In the genomic region with DNA sequence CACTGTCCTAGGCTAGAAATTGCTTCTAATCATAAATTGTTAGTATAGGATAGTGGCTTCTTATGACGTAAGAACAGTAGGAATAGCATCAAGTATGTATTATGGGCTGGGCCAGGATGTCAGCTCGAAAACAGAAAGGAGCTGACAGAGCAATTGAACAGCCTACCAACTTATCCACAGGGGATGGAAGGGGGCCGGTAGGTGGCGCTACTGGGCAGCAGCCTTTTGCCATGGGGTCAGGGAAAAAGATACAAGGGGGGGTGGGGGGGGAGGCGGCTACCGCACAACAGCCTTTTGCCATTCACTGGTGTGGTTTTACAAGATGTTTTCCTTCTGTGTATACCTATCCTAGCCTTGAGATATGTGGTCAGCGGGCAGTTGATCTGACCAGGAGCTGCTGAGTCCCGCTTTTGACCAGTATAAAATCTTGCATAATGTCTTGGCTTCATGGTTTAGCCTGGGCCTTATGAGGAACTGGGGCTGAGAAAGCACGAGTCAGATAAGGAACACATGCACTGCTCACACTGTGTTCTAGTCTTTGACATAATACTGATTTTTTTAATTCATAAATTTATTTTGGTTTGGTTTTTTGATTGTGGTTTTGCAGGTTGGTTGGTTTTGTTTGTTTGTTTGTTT, we compare ENCODE assay signal across 10 mouse cellular contexts. TPM values are rescaled to one million over a fixed set of nuclear protein-coding genes. Genes with fewer than 3 reads are reported as not detected.
DNase-seq lines count a peak whose midpoint lies in the region; ATAC-seq and TF ChIP-seq lines count a peak whose summit lies in the region.
"Had no signal": no experiment of that assay in that cellular context is flagged by ENCODE, and none has a peak within 500 bp of the region (broad histone marks: within the 10 kb centered on the region; RNA-seq: fewer than 3 reads in every experiment).

No protein-coding gene starts in this region.

- 37% methylated on average over 8 of the region's 9 CpGs for WGBS in liver, postnatal 0 days (ENCODE audit: insufficient replicate concordance)

- peak; percentile 18 to 27 for DNase-seq in heart, adult 18-20 months
- no peak for DNase-seq in heart, adult 8-10 months (ENCODE audit: low spot score)
- peak; percentile 47 for DNase-seq in ovary, postnatal 36 days (ENCODE audit: low spot score)
- no peak for DNase-seq in ovary, adult 18-20 months (ENCODE audit: low spot score)
- DNase-seq in brain, adult 2 months (ENCODE audit: low read depth, low spot score), result peak; percentile 8
- DNase-seq in liver, postnatal 0 days, result peak; percentile 59
- DNase-seq in spleen, postnatal 14 days (ENCODE audit: low spot score in 2 of 2), result no peak

- TF ChIP-seq EP300 in liver, postnatal 0 days (IDR thresholded peaks at IDR 0.05; ENCODE audit: low read depth), result no peak

- peak; percentile 51 for TF ChIP-seq CTCF in liver, postnatal 0 days (IDR thresholded peaks at IDR 0.05; ENCODE audit: low read depth)

- no peaks in the 10 kb centered on the region for H3K36me3 ChIP-seq in liver, postnatal 0 days (replicated peaks; ENCODE audit: insufficient read depth, low read length)
- H3K36me3 ChIP-seq: midbrain, embryonic 12.5 days had no signal

- no peak overlapping the region for H3K4me3 ChIP-seq in liver, postnatal 0 days (ENCODE audit: low read depth, low read length)
- H3K4me3 ChIP-seq: midbrain, embryonic 12.5 days had no signal

- H3K27me3 ChIP-seq in liver, postnatal 0 days (ENCODE audit: insufficient read depth, low read length), result no peaks in the 10 kb centered on the region
- H3K27me3 ChIP-seq: midbrain, embryonic 12.5 days had no signal

- ATAC-seq in liver, postnatal 0 days, result no peak
- ATAC-seq in megakaryocyte-erythroid progenitor cell, adult 5-6 weeks (replicated peaks; ENCODE audit: low FRiP score, low TSS enrichment, poor library complexity, severe bottlenecking), result no peak

- H3K4me2 ChIP-seq in liver, postnatal 0 days (ENCODE audit: low read depth, low read length), result no peak overlapping the region
- H3K4me2 ChIP-seq: midbrain, embryonic 12.5 days had no signal

- no peaks in the 10 kb centered on the region for H3K9me3 ChIP-seq in liver, postnatal 0 days (ENCODE audit: low read length)
- H3K9me3 ChIP-seq: midbrain, embryonic 12.5 days had no signal

- H3K4me1 ChIP-seq in liver, postnatal 0 days (ENCODE audit: insufficient read depth), result no peaks in the 10 kb centered on the region
- H3K4me1 ChIP-seq: midbrain, embryonic 12.5 days had no signal

- H3K9ac ChIP-seq in liver, postnatal 0 days (replicated peaks), result no peak overlapping the region
- H3K9ac ChIP-seq: midbrain, embryonic 12.5 days had no signal

- H3K27ac ChIP-seq in liver, postnatal 0 days (ENCODE audit: low read depth), result no peak overlapping the region
- H3K27ac ChIP-seq: midbrain, embryonic 12.5 days had no signal

RNA-seq across cellular contexts. Expression of gene Alpi, which starts 10.4 kb away (rescaled TPM):
- total RNA-seq in heart, adult 18-20 months (2021), result not detected
- not detected for total RNA-seq in heart, adult 8-10 months (2022)
- not detected in 2 replicates for polyA plus RNA-seq in liver, postnatal 0 days (2015; fragmentation: Nextera tagmentation; extraction: Ambion mirVana)
- not detected in 2 replicates for total RNA-seq in megakaryocyte-erythroid progenitor cell, adult 5-6 weeks (2014; fragmentation: Nextera tagmentation)
- total RNA-seq in megakaryocyte-erythroid progenitor cell, adult 5-6 weeks (2017), result not detected in 2 replicates
- total RNA-seq: heart, postnatal 36 days had no signal
- polyA plus RNA-seq: midbrain, embryonic 12.5 days had no signal

RNA-seq across cellular contexts. Expression of gene Akp3, which starts 12.9 kb away (rescaled TPM):
- total RNA-seq in heart, adult 18-20 months (2021), result not detected
- total RNA-seq in heart, adult 8-10 months (2022), result not detected
- not detected in 2 replicates for polyA plus RNA-seq in liver, postnatal 0 days (2015; fragmentation: Nextera tagmentation; extraction: Ambion mirVana)
- total RNA-seq in megakaryocyte-erythroid progenitor cell, adult 5-6 weeks (2014; fragmentation: Nextera tagmentation), result not detected in 2 replicates
- total RNA-seq in megakaryocyte-erythroid progenitor cell, adult 5-6 weeks (2017), result not detected in 2 replicates
- total RNA-seq: heart, postnatal 36 days had no signal
- polyA plus RNA-seq: midbrain, embryonic 12.5 days had no signal

RNA-seq across cellular contexts. Expression of gene Alppl2, which starts 22.1 kb away (rescaled TPM):
- not detected for total RNA-seq in heart, adult 18-20 months (2021)
- total RNA-seq in heart, adult 8-10 months (2022), result not detected
- not detected in 2 replicates for polyA plus RNA-seq in liver, postnatal 0 days (2015; fragmentation: Nextera tagmentation; extraction: Ambion mirVana)
- total RNA-seq in megakaryocyte-erythroid progenitor cell, adult 5-6 weeks (2014; fragmentation: Nextera tagmentation), result not detected in 2 replicates
- total RNA-seq in megakaryocyte-erythroid progenitor cell, adult 5-6 weeks (2017), result not detected in 2 replicates
- total RNA-seq: heart, postnatal 36 days had no signal
- polyA plus RNA-seq: midbrain, embryonic 12.5 days had no signal

RNA-seq across cellular contexts. Expression of gene Ecel1, which starts 44.5 kb away (rescaled TPM):
- not detected for total RNA-seq in heart, adult 18-20 months (2021)
- total RNA-seq in heart, adult 8-10 months (2022), result not detected
- polyA plus RNA-seq in liver, postnatal 0 days (2015; fragmentation: Nextera tagmentation; extraction: Ambion mirVana), result 0.16 and 0.32 TPM in 2 replicates
- total RNA-seq in megakaryocyte-erythroid progenitor cell, adult 5-6 weeks (2014; fragmentation: Nextera tagmentation), result not detected in 2 replicates
- total RNA-seq in megakaryocyte-erythroid progenitor cell, adult 5-6 weeks (2017), result not detected in 2 replicates
- total RNA-seq: heart, postnatal 36 days had no signal

Comparison
In these comparisons a context has a peak if more than half of its experiments do, and no peak if none do; other contexts are left out.
1. DNase-seq: peak in heart, adult 18-20 months (2 of 2), ovary, postnatal 36 days (single experiment), brain, adult 2 months (single experiment) and liver, postnatal 0 days (single experiment); none in heart, adult 8-10 months (single experiment), ovary, adult 18-20 months (single experiment) and spleen, postnatal 14 days (0 of 2).